Mouse (Mus musculus) MEL (cell line): ENCODE results near the gene Arcn1. TPM values are rescaled to one million over a fixed set of nuclear protein-coding genes. Genes with fewer than 3 reads are reported as not detected.

Experiments
- DNase-seq: peaks from one replicate; pipeline ENCODE4 v3.0.0; 2011; ENCODE audit warnings: low read depth, low spot score
- H3K27ac ChIP-seq: 2 replicates; pipeline ENCODE4 v1.5.1; 2012; ENCODE audit warnings: low read depth, mild to moderate bottlenecking, control low read depth, low read length, moderate library complexity; ENCODE audit not compliant: control insufficient read depth
- H3K27me3 ChIP-seq, 2 experiments: fragments of 150-350 bp in 1 of 2; sonication (generic) in 1 of 2; 2 replicates each; pipeline ENCODE4 v1.6.1; 2012; ENCODE audit warnings: low read length in 2 of 2, mild to moderate bottlenecking in 2 of 2, improper control_type of control experiment in 1 of 2, moderate library complexity in 1 of 2; ENCODE audit not compliant: insufficient read depth in 2 of 2, control insufficient read depth in 1 of 2
- H3K36me3 ChIP-seq, 2 experiments: 2 replicates each; pipeline ENCODE4 v1.6.1; 2012 to 2014; ENCODE audit warnings: low read length in 2 of 2, improper control_type of control experiment in 1 of 2, inconsistent platforms in 1 of 2, mild to moderate bottlenecking in 1 of 2; ENCODE audit not compliant: insufficient read depth in 2 of 2, control insufficient read depth in 1 of 2
- H3K4me1 ChIP-seq, 2 experiments: fragments of 150-350 bp in 1 of 2; sonication (generic) in 1 of 2; 2 replicates each; pipeline ENCODE4 v1.6.1; 2012; ENCODE audit warnings: low read length in 2 of 2, improper control_type of control experiment in 1 of 2, mild to moderate bottlenecking in 1 of 2; ENCODE audit not compliant: insufficient read depth in 2 of 2, control insufficient read depth in 1 of 2
- H3K4me3 ChIP-seq, 2 experiments: fragments of 150-350 bp in 1 of 2; sonication (generic) in 1 of 2; 2 replicates each; pipeline ENCODE4 v1.5.1; 2012; ENCODE audit warnings: low read depth in 2 of 2, low read length in 2 of 2, mild to moderate bottlenecking in 2 of 2, moderate library complexity in 2 of 2, control low read depth in 1 of 2, improper control_type of control experiment in 1 of 2; ENCODE audit not compliant: control insufficient read depth in 1 of 2, insufficient read depth in 1 of 2
- H3K79me2 ChIP-seq: 2 replicates; pipeline ENCODE4 v1.6.1; 2012; ENCODE audit warnings: mild to moderate bottlenecking, low read length, moderate library complexity; ENCODE audit not compliant: control insufficient read depth, poor library complexity, insufficient read depth
- H3K9ac ChIP-seq: 2 replicates; pipeline ENCODE4 v1.6.1; 2012; ENCODE audit warnings: low read depth, mild to moderate bottlenecking, control low read depth, low read length, moderate library complexity; ENCODE audit not compliant: control insufficient read depth, poor library complexity, severe bottlenecking
- H3K9me3 ChIP-seq: fragments of 150-350 bp; sonication (generic); replicated peaks from 2 replicates; pipeline ENCODE4 v1.6.1; 2012; ENCODE audit warnings: mild to moderate bottlenecking, low read length, improper control_type of control experiment, moderate library complexity; ENCODE audit not compliant: insufficient read depth
- BHLHE40 ChIP-seq: IDR thresholded peaks from 2 replicates; pipeline ENCODE4 v1.6.1; 2012; ENCODE audit warnings: low read depth, mild to moderate bottlenecking, inconsistent platforms, low read length, improper control_type of control experiment, borderline replicate concordance
- CHD1 ChIP-seq: IDR thresholded peaks from 2 replicates; pipeline ENCODE4 v1.6.1; 2012; ENCODE audit warnings: low read depth, mild to moderate bottlenecking, inconsistent platforms, low read length, improper control_type of control experiment
- CTCF ChIP-seq, 3 experiments: IDR thresholded peaks in 2 of 3; conservative IDR thresholded peaks in 1 of 3; 2 replicates each; pipeline ENCODE4 v1.5.1; 2011 to 2012; ENCODE audit warnings: low read length in 3 of 3, low read depth in 2 of 3, mild to moderate bottlenecking in 2 of 3, improper control_type of control experiment in 1 of 3, inconsistent platforms in 1 of 3, mixed read lengths in 1 of 3, moderate library complexity in 1 of 3; ENCODE audit not compliant: control insufficient read depth in 1 of 3, insufficient read depth in 1 of 3, poor library complexity in 1 of 3, severe bottlenecking in 1 of 3
- ELF1 ChIP-seq: IDR thresholded peaks from 2 replicates; pipeline ENCODE4 v1.6.1; 2014; ENCODE audit warnings: low read depth, mild to moderate bottlenecking, inconsistent platforms, low read length, improper control_type of control experiment, moderate library complexity
- ETS1 ChIP-seq: IDR thresholded peaks from 2 replicates; pipeline ENCODE4 v1.6.1; 2012; ENCODE audit warnings: low read depth, mild to moderate bottlenecking, inconsistent platforms, low read length, improper control_type of control experiment, moderate library complexity
- GABPA ChIP-seq: IDR thresholded peaks from 2 replicates; pipeline ENCODE4 v1.6.1; 2012; ENCODE audit warnings: low read depth, mild to moderate bottlenecking, inconsistent platforms, low read length, improper control_type of control experiment, moderate library complexity
- GATA1 ChIP-seq: IDR thresholded peaks from 2 replicates; pipeline ENCODE4 v1.6.1; 2011; ENCODE audit warnings: low read depth, low read length, improper control_type of control experiment
- JUND ChIP-seq: IDR thresholded peaks from 2 replicates; pipeline ENCODE4 v1.6.1; 2011; ENCODE audit warnings: low read depth, mild to moderate bottlenecking, improper control_type of control experiment, low read length
- KAT2A ChIP-seq: conservative IDR thresholded peaks from 2 replicates; pipeline ENCODE4 v1.6.1; 2012; ENCODE audit warnings: low read depth, low read length, improper control_type of control experiment, inconsistent platforms
- MAFK ChIP-seq: IDR thresholded peaks from 2 replicates; pipeline ENCODE4 v1.6.1; 2011; ENCODE audit warnings: low read depth, mild to moderate bottlenecking, low read length, improper control_type of control experiment, borderline replicate concordance
- MAX ChIP-seq: IDR thresholded peaks from 2 replicates; pipeline ENCODE4 v1.6.1; 2011; ENCODE audit warnings: low read length, improper control_type of control experiment
- MAZ ChIP-seq: IDR thresholded peaks from 2 replicates; pipeline ENCODE4 v1.6.1; 2012; ENCODE audit warnings: low read depth, mild to moderate bottlenecking, inconsistent platforms, low read length, improper control_type of control experiment
- MYB ChIP-seq: IDR thresholded peaks from 2 replicates; pipeline ENCODE4 v1.6.1; 2011; ENCODE audit warnings: mild to moderate bottlenecking, low read depth, low read length, improper control_type of control experiment
- POLR2A ChIP-seq, 2 experiments: IDR thresholded peaks; 2 replicates each; pipeline ENCODE4 v1.6.1; 2011 to 2012; ENCODE audit warnings: low read length in 2 of 2, mild to moderate bottlenecking in 2 of 2, control low read depth in 1 of 2, improper control_type of control experiment in 1 of 2, low read depth in 1 of 2, moderate library complexity in 1 of 2; ENCODE audit not compliant: control insufficient read depth in 1 of 2, insufficient read depth in 1 of 2, poor library complexity in 1 of 2
- POLR2AphosphoS2 ChIP-seq: IDR thresholded peaks from 2 replicates; pipeline ENCODE4 v1.6.1; 2011; ENCODE audit warnings: low read length, improper control_type of control experiment
- RAD21 ChIP-seq: IDR thresholded peaks from 2 replicates; pipeline ENCODE4 v1.6.1; 2011; ENCODE audit warnings: mild to moderate bottlenecking, low read depth, low read length, improper control_type of control experiment
- SMC3 ChIP-seq: IDR thresholded peaks from 2 replicates; pipeline ENCODE4 v1.6.1; 2011; ENCODE audit warnings: low read depth, low read length, improper control_type of control experiment
- TAL1 ChIP-seq: IDR thresholded peaks from 2 replicates; pipeline ENCODE4 v1.6.1; 2012; ENCODE audit warnings: mild to moderate bottlenecking, inconsistent platforms, low read length, moderate library complexity, mixed read lengths
- TBP ChIP-seq: IDR thresholded peaks from 2 replicates; pipeline ENCODE4 v1.8.0; 2011; ENCODE audit warnings: low read depth, low read length, improper control_type of control experiment
- TCF12 ChIP-seq: IDR thresholded peaks from 2 replicates; pipeline ENCODE4 v1.6.1; 2014; ENCODE audit warnings: low read depth, mild to moderate bottlenecking, inconsistent platforms, low read length, improper control_type of control experiment, moderate library complexity
- UBTF ChIP-seq: IDR thresholded peaks from 2 replicates; pipeline ENCODE4 v1.6.1; 2012; ENCODE audit warnings: low read depth, mild to moderate bottlenecking, inconsistent platforms, low read length, improper control_type of control experiment, moderate library complexity, borderline replicate concordance; ENCODE audit not compliant: insufficient read depth
- USF1 ChIP-seq: IDR thresholded peaks from 2 replicates; pipeline ENCODE4 v1.6.1; 2014; ENCODE audit warnings: low read depth, mild to moderate bottlenecking, inconsistent platforms, low read length, improper control_type of control experiment, moderate library complexity
- ZC3H11A ChIP-seq: IDR thresholded peaks from 2 replicates; pipeline ENCODE4 v1.6.1; 2012; ENCODE audit warnings: low read depth, mild to moderate bottlenecking, inconsistent platforms, low read length, improper control_type of control experiment
- ZNF384 ChIP-seq: IDR thresholded peaks from 2 replicates; pipeline ENCODE4 v1.6.1; 2012; ENCODE audit warnings: low read depth, mild to moderate bottlenecking, inconsistent platforms, low read length, improper control_type of control experiment
- polyA plus RNA-seq, 2 experiments: library from polyadenylated mRNA; stranded (reverse) in 1 of 2; unstranded in 1 of 2; fragments of >175 nt in 1 of 2; fragments of >200 nt in 1 of 2; gene quantifications; 2 replicates each; pipeline versions ENCODE4 v1.2.1 to v1.2.4; 2012; ENCODE audit warnings: low replicate concordance in 2 of 2, low read depth in 1 of 2; ENCODE audit not compliant: insufficient read length in 2 of 2, insufficient read depth in 1 of 2, missing spikeins in 1 of 2
- total RNA-seq: library from RNA; depleted of rRNA; stranded (reverse); fragments of 300-350 nt; gene quantifications from 2 replicates; pipeline ENCODE4 v1.2.3, GENCODE M21; 2012

The Arcn1 gene
- total and polyA plus RNA-seq, 3 experiments: 118 to 273 (median 145) TPM

DNA sequence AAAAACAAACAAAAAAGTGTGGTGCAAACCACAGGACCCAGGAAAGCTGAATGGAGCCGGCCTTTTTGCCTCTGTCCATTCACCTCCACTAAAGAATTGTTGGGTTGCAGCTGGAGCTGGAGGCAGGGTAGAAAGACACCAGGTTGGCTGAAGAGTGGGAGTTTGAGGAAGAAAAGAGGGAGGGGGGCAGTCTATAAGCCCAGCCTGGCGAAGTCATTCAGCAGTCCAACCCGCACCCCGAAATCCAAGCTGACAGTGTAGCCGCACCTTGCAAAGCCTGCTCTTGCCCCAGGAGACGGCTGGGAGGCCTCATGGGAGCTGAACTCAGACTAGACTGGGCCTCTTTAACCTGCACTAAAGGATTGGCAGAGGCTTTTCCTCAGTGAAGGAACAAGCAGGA is 31.8 kb downstream of the Arcn1 start:
- Histone ChIP-seq H3K27ac (no peak overlapping the region), H3K36me3 (peaks cover 0 to 11% of the 10 kb centered on the region in 2 experiments; a peak in 2 of 4 replicates), H3K9me3 (no peaks in the 10 kb centered on the region), H3K4me3 (no peak overlapping the region), H3K79me2 (no peaks in the 10 kb centered on the region), H3K27me3 (no peaks in the 10 kb centered on the region), H3K4me1 (peaks cover 11 to 17% of the 10 kb centered on the region in 2 experiments), H3K9ac (no peak overlapping the region)
- no peak for DNase-seq
- TF ChIP-seq TBP: no peak
- no peak for TF ChIP-seq GABPA
- no peak for TF ChIP-seq ZNF384
- no peak for TF ChIP-seq ELF1
- TF ChIP-seq KAT2A: no peak
- no peak for TF ChIP-seq MAFK
- TF ChIP-seq USF1: no peak
- no peak for TF ChIP-seq GATA1
- TF ChIP-seq MYB: no peak
- TF ChIP-seq MAX: no peak
- TF ChIP-seq POLR2AphosphoS2: no peak
- no peak for TF ChIP-seq UBTF
- no peak for TF ChIP-seq CHD1
- no peak for TF ChIP-seq TCF12
- TF ChIP-seq JUND: no peak
- no peak for TF ChIP-seq TAL1
- TF ChIP-seq ETS1: no peak

DNA sequence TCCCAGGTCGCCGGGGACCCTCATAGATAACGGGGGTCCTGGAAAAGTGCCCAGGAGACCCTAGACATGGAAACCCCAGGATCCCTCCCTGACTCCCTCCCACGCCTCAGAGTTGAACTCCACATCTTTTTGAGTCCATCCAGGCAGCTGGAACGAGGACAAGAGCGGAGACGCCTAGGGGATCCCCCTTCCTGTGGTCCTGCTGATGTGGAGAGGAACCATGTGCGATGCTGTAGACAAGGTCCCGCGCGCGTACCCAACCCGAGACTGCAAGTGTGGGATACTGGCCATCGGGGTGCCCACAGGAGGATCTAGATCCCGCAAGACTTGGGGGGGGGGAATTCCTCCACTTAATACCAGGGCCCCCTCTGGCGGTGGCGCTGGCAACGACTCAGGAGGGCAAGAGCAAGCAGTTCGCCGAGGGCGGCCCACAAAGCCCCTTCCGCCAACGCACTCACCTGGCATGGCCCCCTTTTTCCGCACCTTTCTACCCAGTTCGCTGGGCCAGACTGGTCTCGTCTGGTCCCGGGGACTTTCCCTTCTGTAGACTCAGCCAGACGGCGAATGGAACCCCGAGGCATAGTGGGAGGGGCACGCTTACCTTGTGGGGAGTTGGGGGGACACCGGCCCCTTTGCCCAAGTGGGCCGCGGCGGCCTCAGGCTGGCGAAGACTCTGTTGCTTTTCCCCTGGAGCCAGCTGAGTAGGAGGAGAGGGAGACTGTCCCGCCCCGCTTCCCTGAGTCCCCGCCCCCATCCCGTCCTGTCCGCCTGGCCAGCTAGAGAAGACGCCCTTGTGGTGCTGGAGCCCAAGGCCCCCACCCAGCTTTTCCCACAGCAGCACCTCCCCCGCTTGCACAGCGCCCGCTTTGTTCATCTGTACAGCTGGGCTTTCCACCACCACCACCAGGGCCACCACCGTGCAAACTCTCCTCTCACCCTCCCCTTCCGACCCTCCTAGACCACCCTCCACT is 32.8 kb downstream of the Arcn1 start, which contains the start of gene Phldb1:
Phldb1 (minus strand) TSS at position 675 of the 971 bp plus-strand sequence.
- Histone ChIP-seq H3K79me2 (no peaks in the 10 kb centered on the region), H3K9me3 (no peaks in the 10 kb centered on the region), H3K4me3 (peak within 1 kb of the TSS; percentile 41 to 57), H3K36me3 (peaks cover 0 to 11% of the 10 kb centered on the region in 2 experiments; a peak in 2 of 4 replicates), H3K27me3 (no peaks in the 10 kb centered on the region), H3K9ac (peak within 1 kb of the TSS; percentile 54), H3K27ac (no peak within 1 kb of the TSS), H3K4me1 (peaks cover 11 to 17% of the 10 kb centered on the region in 2 experiments)
- DNase-seq: peak; percentile 45
- no peak for TF ChIP-seq ZNF384
- TF ChIP-seq POLR2A (IDR thresholded peaks at IDR 0.05; ENCODE audit: control insufficient read depth in 1 of 2, insufficient read depth in 1 of 2, low read depth in 1 of 2, low read length in 2 of 2, poor library complexity in 1 of 2): no peak
- no peak for TF ChIP-seq ZC3H11A
- no peak for TF ChIP-seq BHLHE40
- TF ChIP-seq MAZ: 0 out of 2 replicates have a peak, but pooled peaks have one; percentile 39
- peak in 2 of 3 experiments; percentile 45 to 65; a peak in 5 of 6 replicates for TF ChIP-seq CTCF (IDR thresholded peaks at IDR 0.05 in 2 of 3, conservative IDR thresholded peaks at IDR 0.05 in 1 of 3; ENCODE audit: control insufficient read depth in 1 of 3, insufficient read depth in 1 of 3, low read depth in 2 of 3, low read length in 3 of 3, poor library complexity in 1 of 3, severe bottlenecking in 1 of 3)
- TF ChIP-seq SMC3: peak; percentile 35
- TF ChIP-seq RAD21: peak; percentile 16
